Mouse (Mus musculus) liver, embryonic 11.5 days (tissue): ENCODE measurements around the gene Tshz3. TPM values are rescaled to one million over a fixed set of nuclear protein-coding genes. Genes with fewer than 3 reads are reported as not detected.
A peak's percentile ranks its signal among the peaks of the same experiment; 100 is the strongest.

Experiments
- ATAC-seq: fragments of 200-750 bp; cut with Nextera tagmentation; replicated peaks from 2 replicates; pipeline ENCODE4 v1.8.0; 2017; ENCODE audit warnings: moderate number of reproducible peaks, mild to moderate bottlenecking, moderate TSS enrichment, moderate library complexity; ENCODE audit not compliant: low FRiP score
- DNase-seq: peaks from one replicate; pipeline ENCODE4 v3.0.0-alpha.2; 2017; ENCODE audit warnings: low spot score
- H3K27ac ChIP-seq: fragments of 300-500 bp; sonication (generic); 2 replicates; pipeline ENCODE4 v1.5.1; 2014; ENCODE audit warnings: mild to moderate bottlenecking, low read depth, low read length, control low read depth
- H3K27me3 ChIP-seq: fragments of 300-500 bp; sonication (generic); replicated peaks from 2 replicates; pipeline ENCODE4 v1.6.1; 2014; ENCODE audit warnings: low read length, mixed read lengths; ENCODE audit not compliant: control insufficient read depth, insufficient read depth
- H3K36me3 ChIP-seq: fragments of 300-500 bp; sonication (generic); 2 replicates; pipeline ENCODE4 v1.6.1; 2014; ENCODE audit warnings: mild to moderate bottlenecking, low read length, moderate library complexity, mixed read lengths; ENCODE audit not compliant: control insufficient read depth, insufficient read depth
- H3K4me1 ChIP-seq: fragments of 300-500 bp; sonication (generic); replicated peaks from 2 replicates; pipeline ENCODE4 v1.6.1; 2014; ENCODE audit warnings: low read length, mixed read lengths; ENCODE audit not compliant: control insufficient read depth, insufficient read depth
- H3K4me2 ChIP-seq: fragments of 300-500 bp; sonication (generic); 2 replicates; pipeline ENCODE4 v1.6.1; 2014; ENCODE audit warnings: mild to moderate bottlenecking, control low read depth, moderate library complexity
- H3K4me3 ChIP-seq: fragments of 300-500 bp; sonication (generic); 2 replicates; pipeline ENCODE4 v1.5.1; 2014; ENCODE audit warnings: low read depth, low read length, control low read depth
- H3K9ac ChIP-seq: fragments of 300-500 bp; sonication (generic); 2 replicates; pipeline ENCODE4 v1.6.1; 2014; ENCODE audit warnings: low read depth, low read length, control low read depth
- H3K9me3 ChIP-seq: fragments of 300-500 bp; sonication (generic); 2 replicates; pipeline ENCODE4 v1.6.1; 2016; ENCODE audit warnings: low read length, inconsistent platforms, mixed read lengths; ENCODE audit not compliant: control insufficient read depth
- WGBS: fragments of 180-500 bp; shearing (Covaris S2); extraction: QIAGEN DNeasy Blood & Tissue Kit; methylation state at CpG from one replicate; pipeline ENCODE4 v1.1.7; 2014; 5-methylcytosine and 5-hydroxymethylcytosine counted together
- polyA plus RNA-seq: library from polyadenylated mRNA; unstranded; fragments of >200 nt; fragmentation: Nextera tagmentation; extraction: Ambion mirVana; gene quantifications from 2 replicates; pipeline ENCODE4 v1.2.1, GENCODE M21; 2014

Tshz3 gene
- polyA plus RNA-seq, 1 experiment from 2014 or later = 3.7 TPM

DNA sequence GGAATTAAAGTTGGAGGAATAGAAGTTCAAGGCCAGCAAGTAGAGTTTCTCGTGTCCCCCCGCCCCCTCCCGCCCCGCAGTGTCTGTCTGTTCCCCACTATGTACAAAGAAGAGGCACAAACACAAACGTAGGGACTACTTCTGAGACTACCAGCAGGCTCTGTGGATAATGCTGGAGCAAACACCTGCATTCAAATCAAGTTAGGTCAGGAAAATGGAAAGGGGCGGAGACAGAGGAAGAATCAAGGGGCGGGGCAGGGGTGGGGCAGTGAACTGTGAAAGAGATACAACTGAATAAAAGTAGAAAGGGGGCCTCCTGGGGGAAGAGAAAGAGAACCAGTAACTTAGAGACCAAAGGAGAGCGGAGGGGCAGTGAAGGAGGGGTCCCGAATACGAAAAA lies 19.4 kb upstream of the Tshz3 start:
- Histone ChIP-seq H3K27me3 (peaks cover 35% of the 10 kb centered on the region), H3K36me3 (no peaks in the 10 kb centered on the region)

DNA sequence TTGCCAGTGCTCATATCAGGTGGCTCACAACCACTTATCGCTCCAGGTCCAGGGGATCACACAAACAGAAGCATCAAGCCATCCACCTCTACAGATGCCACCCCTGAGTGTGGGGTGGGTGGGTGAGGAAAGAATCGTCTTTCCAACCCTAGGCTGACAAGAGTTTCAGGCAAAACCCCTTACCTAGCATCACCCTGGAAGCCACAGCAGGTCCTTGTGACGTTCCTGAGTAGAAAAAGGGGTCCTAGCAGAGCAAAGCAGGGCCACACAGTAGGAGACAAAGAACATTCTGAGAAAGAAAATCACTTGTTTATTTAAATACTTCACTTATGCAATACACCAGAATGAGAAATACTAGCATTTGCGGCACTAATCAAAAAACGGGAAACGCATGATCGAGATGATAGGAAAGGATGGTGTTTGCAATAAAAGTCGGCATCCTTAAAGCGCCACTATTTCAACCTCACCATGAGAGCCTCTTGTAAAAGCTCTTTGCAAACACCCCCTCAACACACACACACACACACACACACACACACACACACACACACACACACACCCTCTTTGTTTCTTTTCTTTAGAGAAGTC lies 18.8 kb upstream of the Tshz3 start:
- Histone ChIP-seq H3K4me1 (no peaks in the 10 kb centered on the region), H3K9me3 (no peaks in the 10 kb centered on the region), H3K36me3 (no peaks in the 10 kb centered on the region), H3K27ac (no peak overlapping the region), H3K9ac (no peak overlapping the region), H3K4me2 (no peak overlapping the region), H3K4me3 (no peak overlapping the region), H3K27me3 (peaks cover 35% of the 10 kb centered on the region)
- WGBS = 11% methylated on average over 9 of the region's 9 CpGs
- no peak for DNase-seq
- no peak for ATAC-seq

More for the DNA sequence above, 19.4 kb upstream of the Tshz3 start:
- WGBS = 10% methylated on average over 10 of the region's 10 CpGs
- Histone ChIP-seq H3K9ac (no peak overlapping the region), H3K4me3 (no peak overlapping the region), H3K9me3 (no peaks in the 10 kb centered on the region), H3K4me1 (no peaks in the 10 kb centered on the region), H3K27ac (no peak overlapping the region), H3K4me2 (no peak overlapping the region)
- no peak for DNase-seq
- no peak for ATAC-seq

GRCm38 (mm10) chr7:36679866-36680458 lies 18.0 kb upstream of the Tshz3 start:
- no peak overlapping the region for H3K27ac ChIP-seq
- H3K9me3 ChIP-seq = no peaks in the 10 kb centered on the region
- peaks cover 35% of the 10 kb centered on the region for H3K27me3 ChIP-seq
- H3K4me1 ChIP-seq = no peaks in the 10 kb centered on the region
- no peak for DNase-seq
- no peak overlapping the region for H3K9ac ChIP-seq
- H3K4me2 ChIP-seq = peak overlapping the region; percentile 29; the same call in 1 of the 2 replicates
- H3K36me3 ChIP-seq = no peaks in the 10 kb centered on the region
- H3K4me3 ChIP-seq = no peak overlapping the region
- no peak for ATAC-seq
- WGBS = 3% methylated on average over 18 of the region's 18 CpGs

GRCm38 (mm10) chr7:36687508-36687907 lies 10.4 kb upstream of the Tshz3 start:
- Histone ChIP-seq H3K4me1 (peaks cover 2% of the 10 kb centered on the region; the same call in 1 of the 2 replicates), H3K27ac (no peak overlapping the region), H3K9ac (no peak overlapping the region), H3K4me2 (no peak overlapping the region), H3K9me3 (no peaks in the 10 kb centered on the region), H3K27me3 (peaks cover 30% of the 10 kb centered on the region), H3K4me3 (no peak overlapping the region), H3K36me3 (no peaks in the 10 kb centered on the region)
- no peak for DNase-seq
- ATAC-seq = no peak
- 78% methylated on average over 1 of the region's 1 CpGs for WGBS

DNA sequence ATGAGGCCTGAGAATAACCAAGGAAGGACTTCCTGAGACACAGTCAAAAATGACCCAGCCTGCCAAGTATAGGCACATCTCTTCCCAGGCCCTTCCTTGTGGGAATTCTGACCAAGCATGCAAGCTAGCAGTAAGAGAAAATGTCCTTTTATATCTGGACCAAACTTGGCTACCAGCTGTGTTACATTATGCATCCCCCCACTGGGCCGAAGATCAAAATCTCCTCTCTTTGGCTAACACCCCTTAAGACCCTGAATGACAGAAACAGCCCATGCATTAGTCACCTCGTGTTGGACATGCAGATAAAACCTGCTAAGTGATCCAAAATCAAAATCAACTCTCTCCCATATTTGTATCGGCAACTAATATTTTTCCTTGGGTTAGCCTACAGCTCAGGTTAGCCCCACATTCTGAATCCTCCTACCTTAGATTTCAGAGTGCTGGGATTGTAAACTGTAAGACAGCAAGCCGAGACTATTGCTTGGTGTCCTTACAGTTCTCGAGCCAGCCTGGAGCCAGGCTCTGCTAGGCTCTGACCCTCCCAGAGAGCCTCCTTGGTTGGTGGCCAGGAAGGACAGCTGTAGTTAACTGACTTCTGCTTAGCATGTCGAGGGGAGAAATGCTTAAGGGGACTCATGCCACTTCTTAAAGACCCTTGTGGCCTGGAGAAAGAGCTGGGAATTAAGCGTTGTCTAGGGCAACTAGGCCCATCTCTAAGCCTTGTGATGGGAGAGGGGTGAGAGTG lies 8.7 kb upstream of the Tshz3 start:
- no peaks in the 10 kb centered on the region for H3K36me3 ChIP-seq
- peaks cover 47% of the 10 kb centered on the region for H3K27me3 ChIP-seq
- DNase-seq (no peak), ATAC-seq (no peak)
- 62% methylated on average over 7 of the region's 7 CpGs for WGBS
- no peak overlapping the region for H3K9ac ChIP-seq
- H3K27ac ChIP-seq = no peak overlapping the region
- H3K9me3 ChIP-seq = no peaks in the 10 kb centered on the region
- no peak overlapping the region for H3K4me2 ChIP-seq
- peaks cover 2% of the 10 kb centered on the region; the same call in 1 of the 2 replicates for H3K4me1 ChIP-seq
- H3K4me3 ChIP-seq = no peak overlapping the region

- Histone ChIP-seq H3K4me2 (no peak overlapping the region), H3K9me3 (no peaks in the 10 kb centered on the region), H3K27ac (no peak overlapping the region), H3K4me1 (peaks cover 2% of the 10 kb centered on the region; the same call in 1 of the 2 replicates), H3K27me3 (peaks cover 60% of the 10 kb centered on the region), H3K36me3 (no peaks in the 10 kb centered on the region), H3K4me3 (no peak overlapping the region), H3K9ac (no peak overlapping the region)
- no peak for ATAC-seq
- DNase-seq = no peak
- under 1% methylated on average over 19 of the region's 19 CpGs for WGBS
Measured at GRCm38 (mm10) chr7:36690551-36690950, 7.4 kb upstream of the Tshz3 start.

- no peak for DNase-seq
- H3K4me3 ChIP-seq = no peak overlapping the region
- H3K9me3 ChIP-seq = no peaks in the 10 kb centered on the region
- no peak overlapping the region; the same call in 1 of the 2 replicates for H3K4me2 ChIP-seq
- no peak overlapping the region for H3K27ac ChIP-seq
- peaks cover 71% of the 10 kb centered on the region for H3K27me3 ChIP-seq
- no peak overlapping the region for H3K9ac ChIP-seq
- no peak for ATAC-seq
- no peaks in the 10 kb centered on the region for H3K36me3 ChIP-seq
- H3K4me1 ChIP-seq = peaks cover 2% of the 10 kb centered on the region
- 4% methylated on average over 14 of the region's 14 CpGs for WGBS
Measured at GRCm38 (mm10) chr7:36691617-36692016, 6.3 kb upstream of the Tshz3 start.

DNA sequence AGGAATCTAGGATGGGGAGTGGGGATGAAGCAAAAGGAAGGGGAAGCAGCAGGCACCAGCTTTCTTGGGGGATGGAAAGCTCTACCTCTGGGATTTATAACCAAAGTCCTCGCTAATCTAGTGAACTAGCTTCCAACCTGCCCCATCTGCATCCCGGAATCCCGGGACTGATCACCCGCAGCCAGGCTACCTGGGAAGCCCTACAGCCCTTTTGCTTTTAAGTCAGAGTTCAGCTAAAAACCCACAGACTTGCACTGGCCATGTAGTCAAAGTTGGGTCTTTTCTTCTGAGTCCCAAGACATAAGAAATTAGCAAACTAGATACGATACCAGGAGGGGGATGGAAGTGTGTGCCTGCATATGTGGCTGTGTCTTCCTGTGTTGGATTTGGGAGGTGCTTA lies 5.5 kb upstream of the Tshz3 start:
- no peak for DNase-seq
- Histone ChIP-seq H3K27ac (no peak overlapping the region), H3K4me3 (no peak overlapping the region), H3K36me3 (no peaks in the 10 kb centered on the region), H3K27me3 (peaks cover 79% of the 10 kb centered on the region), H3K4me1 (peaks cover 2% of the 10 kb centered on the region), H3K9me3 (no peaks in the 10 kb centered on the region), H3K9ac (no peak overlapping the region), H3K4me2 (no peak overlapping the region)
- 13% methylated on average over 5 of the region's 5 CpGs for WGBS
- ATAC-seq = no peak
